Mouse (Mus musculus) cerebellum, adult 11-12 months (tissue): ENCODE measurements at regions not wholly inside any gene's neighbourhood (a gene's known extent, or its start where the extent isn't known, plus 50 kb on each side); places are given as distances from the start of the nearest gene placed in this dataset.
A peak's percentile ranks its signal among the peaks of the same experiment; 100 is the strongest.

Source experiments
- DNase-seq: peaks from one replicate; pipeline ENCODE4 v3.0.0; 2022

DNA sequence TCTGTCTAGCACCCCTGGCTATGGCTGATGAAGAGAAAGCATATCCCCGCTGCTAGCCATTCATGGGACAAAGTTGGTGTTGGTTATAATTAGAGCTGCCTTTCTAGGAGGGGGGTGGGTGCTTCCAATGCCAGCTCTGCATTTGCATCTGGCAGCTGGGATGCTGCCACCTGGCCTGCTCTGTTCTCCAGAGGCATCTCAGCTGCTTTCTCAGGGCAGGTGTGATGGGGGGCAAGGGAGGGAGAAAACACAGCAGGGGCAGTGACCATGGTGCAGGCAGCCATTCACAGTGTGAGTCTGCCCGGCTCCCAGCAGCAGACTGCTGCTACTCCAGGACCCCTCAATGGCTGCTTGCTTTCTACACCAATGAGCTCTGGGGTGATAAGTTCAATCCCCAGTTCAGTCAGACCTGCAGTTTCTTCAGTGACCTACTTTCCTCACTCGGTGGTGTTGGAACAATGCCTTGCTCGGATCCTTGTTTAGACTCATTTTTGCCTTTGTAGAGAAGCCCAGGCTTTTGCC, 73.9 kb upstream of the Klf7 start:
- DNase-seq = peak; percentile 23

DNA sequence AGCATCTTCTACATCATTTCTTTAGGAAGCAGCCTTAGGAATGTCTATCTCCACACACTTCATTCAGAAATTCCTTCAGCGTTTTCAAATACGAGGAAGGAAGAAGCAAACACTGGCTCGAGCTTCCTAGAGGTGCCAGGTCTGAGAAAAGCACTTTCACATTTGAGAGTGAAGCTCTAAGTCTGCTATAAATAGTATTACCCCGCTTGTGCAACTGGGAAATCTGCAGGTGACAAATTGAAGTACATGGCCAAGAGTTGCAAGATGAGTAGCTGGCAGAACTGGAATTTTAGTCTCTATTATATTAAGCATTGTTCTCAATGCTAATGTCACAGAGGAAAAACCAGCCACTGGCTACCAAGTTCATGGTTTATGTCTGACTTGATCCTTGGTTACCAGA, 73.2 kb upstream of the Klf7 start:
- DNase-seq = no peak

DNA sequence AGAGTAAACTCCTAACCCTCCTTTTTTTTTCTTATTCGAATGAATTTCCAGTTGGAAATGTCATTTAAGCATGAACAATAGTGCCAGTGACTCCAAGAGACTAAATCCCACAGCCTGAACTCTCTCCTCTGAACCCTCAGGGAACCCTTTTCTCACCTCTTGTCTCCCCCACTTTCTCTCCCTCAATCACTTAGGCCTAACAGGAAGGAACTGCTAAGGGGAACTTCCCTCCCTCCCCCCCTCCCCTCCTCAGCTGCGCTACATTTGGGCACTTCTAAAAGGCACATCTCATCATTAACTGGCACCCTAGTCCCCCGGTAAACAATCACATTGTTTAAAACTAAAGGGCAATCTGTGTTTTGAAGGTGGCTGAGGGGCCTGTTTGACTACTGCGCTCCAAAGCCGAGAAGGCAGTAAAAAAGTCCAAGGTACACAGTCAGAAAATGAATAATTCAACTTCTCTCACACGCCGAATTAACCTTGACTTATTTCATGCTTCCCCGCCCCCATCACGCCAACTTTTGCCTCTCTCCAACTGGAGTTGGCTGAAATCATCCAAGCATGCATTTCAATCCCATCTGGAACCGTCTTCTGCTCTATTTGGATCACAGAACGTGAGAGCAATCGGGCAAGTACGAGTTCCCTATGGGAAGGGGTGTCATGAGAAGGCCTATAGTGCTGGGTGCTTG, 71.2 kb upstream of the Klf7 start:
- no peak for DNase-seq

DNA sequence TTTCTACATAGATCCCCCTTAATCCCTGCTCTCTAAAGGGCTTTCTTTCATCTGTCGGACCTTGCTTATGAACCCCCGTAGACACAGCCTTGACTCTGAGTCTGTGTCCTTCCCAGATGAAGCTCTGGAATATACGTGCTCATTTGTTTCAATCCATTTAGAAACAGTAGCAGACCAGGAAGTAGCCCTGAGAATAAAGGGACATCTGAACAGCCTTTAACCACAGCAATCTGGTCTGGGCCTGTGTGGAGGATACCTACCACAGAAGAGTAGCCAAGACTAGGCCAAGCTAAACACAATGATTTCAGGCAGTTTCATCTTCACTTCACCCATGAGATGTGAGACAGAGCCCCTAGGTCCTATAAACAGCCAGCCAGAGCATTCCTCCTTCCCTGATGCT, 70.7 kb upstream of the Klf7 start:
- no peak for DNase-seq

DNA sequence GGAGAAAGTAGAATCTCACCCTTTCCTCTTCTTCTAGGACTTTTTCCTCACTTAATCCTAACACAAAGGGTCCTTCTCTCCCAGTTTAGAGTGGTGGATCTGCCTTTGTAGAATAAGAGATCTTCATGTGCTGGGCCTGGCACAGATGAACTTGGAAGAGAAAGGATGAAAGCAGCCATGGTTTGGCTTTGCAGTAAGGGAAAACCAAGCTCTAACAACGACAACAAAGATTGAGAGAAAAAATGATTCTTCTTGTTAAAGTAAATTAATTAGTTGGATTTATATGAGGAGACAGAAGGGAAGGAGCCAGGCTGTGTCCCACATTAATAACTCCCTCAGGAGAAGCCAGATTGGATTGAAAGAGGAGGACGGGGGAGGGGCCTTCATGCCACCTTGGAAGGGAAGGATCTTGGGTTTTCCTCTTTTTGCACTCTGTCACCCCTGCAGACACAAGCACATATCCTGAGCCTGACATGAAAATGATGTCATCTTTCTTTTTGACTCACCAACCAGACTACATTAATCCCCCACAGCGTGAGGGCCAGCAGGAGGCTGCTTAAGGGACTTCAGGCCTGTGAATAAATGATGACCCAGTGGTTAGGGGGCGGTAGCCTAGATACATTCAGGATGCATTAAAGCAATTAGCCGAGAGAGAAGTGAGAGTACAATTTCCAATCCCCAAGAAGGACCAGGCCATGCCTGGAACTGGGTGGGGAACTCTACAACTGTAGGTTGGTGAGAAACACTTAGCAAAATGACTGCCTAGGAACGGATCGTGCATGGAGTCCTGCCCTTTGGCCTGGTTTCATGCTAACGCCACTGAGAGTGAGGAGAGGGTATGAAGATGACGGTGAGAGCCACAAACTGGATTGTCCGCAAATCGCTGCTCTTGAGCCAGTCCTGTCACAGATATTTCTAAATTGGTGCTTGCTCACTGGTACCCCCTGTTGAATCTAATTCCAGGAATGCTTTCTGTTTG, 69.4 kb upstream of the Klf7 start:
- DNase-seq = no peak

DNA sequence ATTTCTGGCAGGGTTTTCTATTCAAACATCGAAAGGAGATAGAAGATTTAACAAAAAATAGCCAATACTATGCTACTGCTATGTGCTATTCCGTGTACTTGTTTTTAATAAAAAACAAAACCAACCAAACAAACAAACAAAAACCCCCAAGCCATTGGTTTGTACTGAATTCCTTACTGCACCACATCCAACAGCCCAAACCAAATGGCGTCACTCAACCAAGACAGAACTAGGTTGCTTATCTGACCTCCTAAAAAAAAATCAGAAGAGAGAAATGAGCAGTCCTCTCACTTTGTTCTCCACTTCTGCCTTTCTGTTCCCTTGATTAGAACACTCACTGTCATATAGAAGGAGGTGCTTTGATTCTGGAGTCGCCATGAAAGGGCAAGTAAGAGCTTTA, 68.6 kb upstream of the Klf7 start:
- DNase-seq = no peak

DNA sequence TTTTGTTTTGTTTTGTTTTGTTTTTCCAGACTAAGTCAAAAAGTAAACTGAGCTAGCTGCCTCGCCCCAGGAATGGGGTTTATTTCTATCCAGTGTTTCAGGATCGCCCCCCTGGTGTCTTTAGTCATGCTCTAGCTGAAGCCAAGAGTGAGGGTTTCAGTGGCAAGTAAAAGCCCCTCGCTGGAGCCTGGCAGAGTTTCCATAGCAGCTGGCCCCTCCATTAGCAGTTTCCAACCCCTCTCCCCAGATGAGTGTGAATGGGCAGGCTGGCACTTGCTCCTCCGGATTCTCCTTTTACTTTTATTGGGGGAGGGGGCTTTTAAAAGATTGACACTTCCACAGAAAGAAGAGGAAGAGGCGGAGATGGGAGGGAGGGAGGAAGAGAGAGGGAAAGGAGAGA, 68.0 kb upstream of the Klf7 start:
- no peak for DNase-seq

DNA sequence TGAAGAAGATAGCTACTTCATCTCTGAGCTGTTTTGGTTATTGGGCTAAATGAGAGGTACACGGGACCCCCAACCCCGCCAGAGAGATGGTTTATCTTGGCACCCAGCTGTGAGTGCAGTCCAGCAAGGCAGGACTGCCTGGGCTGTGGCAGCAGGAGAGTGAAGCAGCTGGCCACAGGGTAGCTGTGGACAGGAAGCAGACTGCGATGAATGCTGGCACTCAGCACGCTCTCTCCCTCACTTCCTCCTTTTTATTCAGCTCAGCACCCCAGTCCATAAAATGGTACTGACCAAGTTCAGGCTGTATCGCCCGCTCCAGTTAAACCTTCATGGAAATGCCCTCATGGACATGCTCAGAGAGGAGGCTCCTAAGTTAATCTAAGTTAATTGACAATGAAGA, 67.4 kb upstream of the Klf7 start:
- no peak for DNase-seq

DNA sequence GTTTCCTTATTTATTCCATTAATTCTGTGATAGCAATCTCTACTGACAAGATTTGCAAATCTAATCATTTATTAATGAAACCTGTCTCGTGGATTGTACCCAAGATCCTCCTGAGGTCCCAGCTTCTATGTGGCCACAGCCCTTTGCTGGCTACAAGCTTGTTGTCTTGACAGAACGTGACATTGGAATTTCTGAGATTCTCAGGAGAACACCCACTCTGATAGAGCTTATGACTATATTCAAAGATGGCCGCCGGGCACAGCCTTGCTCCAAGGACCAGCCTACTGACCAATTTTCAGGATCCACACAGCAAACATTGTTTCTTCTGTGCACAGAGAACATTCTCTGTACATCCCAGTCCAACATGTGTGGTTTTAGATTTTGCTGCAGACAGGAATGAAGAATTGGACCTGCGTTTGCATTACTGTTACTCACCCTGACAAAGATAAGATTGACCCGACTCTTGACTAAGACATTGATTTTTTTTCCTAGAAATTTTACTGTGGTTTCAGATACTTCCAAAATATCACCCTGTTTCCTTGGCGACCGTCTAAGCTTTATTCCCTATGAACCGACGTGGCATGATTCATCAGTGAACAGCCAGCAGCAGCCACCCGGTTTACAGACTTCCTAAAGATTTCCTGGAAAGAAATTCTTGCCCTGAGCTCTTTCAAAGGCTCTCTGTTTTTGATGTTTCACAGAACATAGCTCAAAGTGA, 65.9 kb upstream of the Klf7 start:
- DNase-seq = no peak

DNA sequence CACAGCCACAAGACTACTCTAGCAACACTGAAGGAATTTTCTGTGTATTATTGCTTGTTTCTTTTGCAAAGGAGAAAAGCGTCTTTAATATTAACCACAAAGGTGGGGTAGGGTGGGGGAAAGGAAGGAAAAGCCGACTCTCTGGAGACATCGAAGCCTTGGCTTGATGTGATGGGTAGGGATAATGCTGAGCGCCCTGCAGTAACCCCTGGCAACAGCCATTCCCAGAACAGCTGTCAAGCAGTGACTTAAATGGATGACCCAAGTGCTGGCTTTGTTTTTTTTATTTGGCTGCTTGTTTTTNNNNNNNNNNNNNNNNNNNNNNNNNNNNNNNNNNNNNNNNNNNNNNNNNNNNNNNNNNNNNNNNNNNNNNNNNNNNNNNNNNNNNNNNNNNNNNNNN, 51.6 kb upstream of the Klf7 start:
- no peak for DNase-seq

DNA sequence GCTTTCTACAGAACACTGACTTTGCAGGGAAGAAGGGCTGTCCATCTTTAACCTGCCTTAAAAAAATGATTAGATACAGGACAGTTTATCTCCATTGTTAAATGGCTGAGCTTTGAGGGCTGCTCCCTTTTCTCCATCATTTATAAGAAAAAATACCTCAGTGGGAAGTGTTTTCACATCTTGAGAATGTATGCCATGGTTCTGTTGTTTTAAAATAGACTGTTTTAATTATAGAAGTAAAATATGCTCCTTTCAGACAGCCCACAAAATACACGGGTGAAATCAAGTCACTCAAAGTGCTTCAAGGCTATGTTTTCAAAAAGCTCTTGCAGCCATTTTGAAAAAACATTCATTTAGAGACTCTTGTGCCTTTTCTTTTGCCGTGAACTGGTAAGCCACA, 50.0 kb upstream of the Klf7 start:
- no peak for DNase-seq
